Mouse (Mus musculus) embryonic facial prominence, embryonic 14.5 days (tissue): ENCODE results near the gene Gm47996. TPM values are rescaled to one million over a fixed set of nuclear protein-coding genes. Genes with fewer than 3 reads are reported as not detected.
A peak's percentile ranks its signal among the peaks of the same experiment; 100 is the strongest.
"Not testable (repeated sequence)": the region's sequence is repeated elsewhere in the genome, so short reads cannot be mapped to it uniquely, and the experiment has no call there.

Source experiments
- ATAC-seq: fragments of 200-750 bp; cut with Nextera tagmentation; 2 replicates; pipeline ENCODE4 v1.8.0; 2017; ENCODE audit warnings: low read depth, moderate number of reproducible peaks, moderate TSS enrichment
- DNase-seq: peaks from one replicate; pipeline ENCODE4 v3.0.0-alpha.2; 2015; ENCODE audit warnings: low spot score
- H3K27ac ChIP-seq: fragments of 300-500 bp; sonication (generic); replicated peaks from 2 replicates; pipeline ENCODE4 v1.5.1; 2014; ENCODE audit warnings: low read depth, mild to moderate bottlenecking, low read length, moderate library complexity
- H3K27me3 ChIP-seq: fragments of 300-500 bp; sonication (generic); replicated peaks from 2 replicates; pipeline ENCODE4 v1.6.1; 2014; ENCODE audit warnings: low read length; ENCODE audit not compliant: control insufficient read depth, insufficient read depth
- H3K36me3 ChIP-seq: fragments of 300-500 bp; sonication (generic); 2 replicates; pipeline ENCODE4 v1.6.1; 2014; ENCODE audit warnings: low read length, mixed read lengths; ENCODE audit not compliant: control insufficient read depth, insufficient read depth
- H3K4me1 ChIP-seq: fragments of 300-500 bp; sonication (generic); 2 replicates; pipeline ENCODE4 v1.6.1; 2014; ENCODE audit warnings: antibody characterized with exemption, low read length; ENCODE audit not compliant: control insufficient read depth, insufficient read depth
- H3K4me2 ChIP-seq: fragments of 300-500 bp; sonication (generic); 2 replicates; pipeline ENCODE4 v1.6.1; 2014; ENCODE audit warnings: low read depth, mild to moderate bottlenecking, low read length, moderate library complexity, mixed read lengths
- H3K4me3 ChIP-seq: fragments of 300-500 bp; sonication (generic); 2 replicates; pipeline ENCODE4 v1.5.1; 2014; ENCODE audit warnings: low read depth, mild to moderate bottlenecking, low read length
- H3K9ac ChIP-seq: fragments of 300-500 bp; sonication (generic); 2 replicates; pipeline ENCODE4 v1.6.1; 2014; ENCODE audit warnings: low read depth, mild to moderate bottlenecking, low read length, moderate library complexity, mixed read lengths
- H3K9me3 ChIP-seq: fragments of 300-500 bp; sonication (generic); 2 replicates; pipeline ENCODE4 v1.6.1; 2016; ENCODE audit warnings: low read length; ENCODE audit not compliant: control insufficient read depth
- WGBS: fragments of 180-500 bp; shearing (Covaris S2); extraction: QIAGEN DNeasy Blood & Tissue Kit; methylation state at CpG from one replicate; pipeline ENCODE4 v1.1.7; 2014; 5-methylcytosine and 5-hydroxymethylcytosine counted together
- polyA plus RNA-seq: library from polyadenylated mRNA; unstranded; fragments of >200 nt; fragmentation: Nextera tagmentation; extraction: Ambion mirVana; gene quantifications from 2 replicates; pipeline ENCODE4 v1.2.1, GENCODE M21; 2014

The Gm47996 gene
- polyA plus RNA-seq: not detected in 2 replicates

DNA sequence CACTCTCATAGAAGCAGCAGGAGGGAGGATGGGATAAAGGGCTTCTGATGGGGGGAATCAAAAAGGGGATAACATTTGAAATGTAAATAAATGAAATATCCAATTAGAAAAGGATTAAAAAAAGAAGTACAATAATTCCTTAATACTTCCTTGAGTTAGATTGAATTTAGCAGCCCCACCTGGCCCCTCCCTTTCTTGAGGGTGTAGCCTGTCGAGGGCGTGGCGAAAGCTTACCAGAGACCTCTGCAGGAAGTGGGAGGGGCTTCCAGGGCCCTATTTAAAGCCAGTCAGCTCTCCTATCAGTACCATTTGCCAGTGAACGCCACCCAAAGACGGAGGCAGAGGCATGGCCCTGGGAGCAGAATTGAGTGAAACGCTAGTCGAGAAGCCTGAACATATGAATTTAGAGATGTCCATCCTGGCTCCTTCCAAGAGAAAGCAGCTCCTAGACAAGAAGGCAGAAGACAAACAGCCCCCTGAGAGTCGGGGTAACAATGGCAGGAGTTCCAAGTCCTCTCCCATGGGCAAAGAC, at the start of gene Gm47996:
Gm47996 (plus strand) TSS at position 308 of the 532 bp plus-strand sequence.
- not testable (repeated sequence) for ATAC-seq

GRCm38 (mm10) chr1:151166031-151166430, 43.9 kb upstream of the Gm47996 start:
- H3K27ac ChIP-seq: no peak overlapping the region
- no peaks in the 10 kb centered on the region for H3K36me3 ChIP-seq
- H3K4me1 ChIP-seq: no peaks in the 10 kb centered on the region
- ATAC-seq (no peak), DNase-seq (no peak)
- H3K27me3 ChIP-seq: no peaks in the 10 kb centered on the region
- no peak overlapping the region for H3K9ac ChIP-seq
- WGBS: 28% methylated on average over 8 of the region's 8 CpGs
- no peaks in the 10 kb centered on the region for H3K9me3 ChIP-seq
- no peak overlapping the region for H3K4me2 ChIP-seq
- no peak overlapping the region for H3K4me3 ChIP-seq

More for the DNA sequence above, at the start of gene Gm47996:
- not testable (repeated sequence) for DNase-seq, H3K4me1 ChIP-seq, H3K4me3 ChIP-seq, H3K4me2 ChIP-seq, H3K27ac ChIP-seq, H3K9me3 ChIP-seq, H3K27me3 ChIP-seq, H3K9ac ChIP-seq, H3K36me3 ChIP-seq
- 94% methylated on average over 4 of the region's 8 CpGs for WGBS

- no peak overlapping the region for H3K9ac ChIP-seq
- no peaks in the 10 kb centered on the region for H3K27me3 ChIP-seq
- no peak for DNase-seq
- H3K9me3 ChIP-seq: no peaks in the 10 kb centered on the region
- no peak overlapping the region for H3K4me2 ChIP-seq
- no peaks in the 10 kb centered on the region for H3K4me1 ChIP-seq
- no peak for ATAC-seq
- H3K27ac ChIP-seq: no peak overlapping the region
- no peaks in the 10 kb centered on the region for H3K36me3 ChIP-seq
- WGBS: 42% methylated on average over 12 of the region's 12 CpGs
- H3K4me3 ChIP-seq: no peak overlapping the region
These were observed 42.5 kb upstream of the Gm47996 start for GRCm38 (mm10) chr1:151167297-151168047.

DNA sequence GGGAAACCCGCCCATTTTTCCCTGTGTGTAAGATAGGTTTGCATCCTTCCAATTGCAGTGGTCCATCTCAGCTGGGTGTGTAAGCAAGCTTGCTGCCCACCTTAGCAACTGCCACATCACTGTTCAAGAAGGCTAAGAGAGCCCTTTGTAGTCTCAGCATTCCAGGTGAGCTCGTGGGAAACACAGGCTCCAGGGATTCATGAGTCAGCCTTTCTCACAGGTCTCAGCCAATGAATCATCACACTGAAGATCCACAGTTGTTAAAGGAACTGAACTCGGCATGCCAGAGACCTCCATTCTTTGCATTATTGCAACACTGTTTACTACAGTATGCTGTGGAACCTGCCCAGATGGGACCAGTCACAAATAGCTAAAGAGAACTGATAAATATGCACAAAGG, 41.3 kb upstream of the Gm47996 start:
- Histone ChIP-seq H3K27ac (no peak overlapping the region), H3K9ac (no peak overlapping the region), H3K9me3 (no peaks in the 10 kb centered on the region), H3K36me3 (no peaks in the 10 kb centered on the region), H3K27me3 (no peaks in the 10 kb centered on the region), H3K4me3 (no peak overlapping the region), H3K4me1 (no peaks in the 10 kb centered on the region), H3K4me2 (no peak overlapping the region)
- no peak for ATAC-seq
- no peak for DNase-seq
- 69% methylated on average over 3 of the region's 3 CpGs for whole genome bisulfite sequencing

- Histone ChIP-seq H3K4me1 (no peaks in the 10 kb centered on the region), H3K27ac (no peak overlapping the region), H3K27me3 (no peaks in the 10 kb centered on the region), H3K4me3 (no peak overlapping the region), H3K36me3 (no peaks in the 10 kb centered on the region), H3K9ac (no peak overlapping the region), H3K4me2 (no peak overlapping the region), H3K9me3 (no peaks in the 10 kb centered on the region)
- ATAC-seq: no peak
- DNase-seq: no peak
- WGBS: 74% methylated on average over 2 of the region's 2 CpGs
These were observed 38.1 kb upstream of the Gm47996 start for GRCm38 (mm10) chr1:151171572-151172461.

DNA sequence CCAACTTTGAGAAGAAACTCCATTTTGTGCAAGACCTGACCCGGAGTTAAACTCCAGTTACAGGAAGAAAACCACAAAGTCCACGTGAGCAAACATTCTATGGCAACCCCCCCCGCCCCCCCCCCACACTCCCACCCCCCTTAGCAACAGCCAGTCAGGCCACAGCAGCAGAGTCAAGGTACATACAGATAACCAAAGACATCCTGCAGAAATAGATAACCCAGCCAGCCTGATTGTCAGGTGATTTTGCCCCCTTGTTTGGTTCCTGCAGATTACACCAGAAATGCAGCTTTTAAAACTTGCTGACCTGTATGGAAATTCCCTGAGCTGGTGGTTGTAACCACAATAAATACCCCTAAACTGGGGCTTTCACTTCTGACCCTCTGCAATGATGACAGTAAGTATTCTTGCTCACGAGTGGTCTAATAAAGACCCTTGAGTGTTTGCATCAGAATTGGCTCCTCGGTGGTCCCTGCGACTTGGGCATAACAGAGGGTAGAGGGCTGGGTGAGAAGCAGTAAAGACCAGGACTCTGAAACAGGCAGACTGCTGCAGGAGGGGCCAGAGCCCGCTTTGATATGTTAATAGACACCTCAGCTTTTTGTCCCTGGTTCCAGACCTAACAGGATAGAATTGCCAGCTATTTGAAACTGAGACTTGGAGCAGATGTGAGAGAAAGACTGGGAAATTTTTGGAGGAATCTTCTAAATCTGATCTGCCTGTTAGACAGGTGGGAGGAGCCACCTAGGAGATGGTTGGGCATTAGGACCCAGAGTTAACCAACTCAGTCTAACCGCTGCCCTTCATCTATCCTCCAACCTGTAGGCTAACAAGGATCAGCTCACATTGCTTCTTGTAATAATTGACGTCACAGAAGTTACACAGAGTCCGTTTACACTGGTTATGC, 32.6 kb upstream of the Gm47996 start:
- Histone ChIP-seq H3K27ac (no peak overlapping the region), H3K9ac (no peak overlapping the region), H3K4me3 (peak overlapping the region; percentile 7; the same call in 1 of the 2 replicates), H3K9me3 (no peaks in the 10 kb centered on the region), H3K4me1 (no peaks in the 10 kb centered on the region), H3K4me2 (peak overlapping the region; percentile 39), H3K36me3 (no peaks in the 10 kb centered on the region), H3K27me3 (no peaks in the 10 kb centered on the region)
- ATAC-seq (peak; percentile 77; the same call in 1 of the 2 replicates), DNase-seq (peak; percentile 48)
- WGBS: 11% methylated on average over 9 of the region's 10 CpGs

GRCm38 (mm10) chr1:151177937-151178271, 32.0 kb upstream of the Gm47996 start:
- no peaks in the 10 kb centered on the region for H3K36me3 ChIP-seq
- no peaks in the 10 kb centered on the region for H3K9me3 ChIP-seq
- no peaks in the 10 kb centered on the region for H3K4me1 ChIP-seq
- no peak for DNase-seq
- no peak overlapping the region for H3K27ac ChIP-seq
- H3K27me3 ChIP-seq: no peaks in the 10 kb centered on the region
- H3K4me3 ChIP-seq: peak overlapping the region; percentile 7; the same call in 1 of the 2 replicates
- WGBS: 8% methylated on average over 4 of the region's 4 CpGs
- ATAC-seq: no peak
- peak overlapping the region; percentile 39 for H3K4me2 ChIP-seq
- H3K9ac ChIP-seq: no peak overlapping the region

DNA sequence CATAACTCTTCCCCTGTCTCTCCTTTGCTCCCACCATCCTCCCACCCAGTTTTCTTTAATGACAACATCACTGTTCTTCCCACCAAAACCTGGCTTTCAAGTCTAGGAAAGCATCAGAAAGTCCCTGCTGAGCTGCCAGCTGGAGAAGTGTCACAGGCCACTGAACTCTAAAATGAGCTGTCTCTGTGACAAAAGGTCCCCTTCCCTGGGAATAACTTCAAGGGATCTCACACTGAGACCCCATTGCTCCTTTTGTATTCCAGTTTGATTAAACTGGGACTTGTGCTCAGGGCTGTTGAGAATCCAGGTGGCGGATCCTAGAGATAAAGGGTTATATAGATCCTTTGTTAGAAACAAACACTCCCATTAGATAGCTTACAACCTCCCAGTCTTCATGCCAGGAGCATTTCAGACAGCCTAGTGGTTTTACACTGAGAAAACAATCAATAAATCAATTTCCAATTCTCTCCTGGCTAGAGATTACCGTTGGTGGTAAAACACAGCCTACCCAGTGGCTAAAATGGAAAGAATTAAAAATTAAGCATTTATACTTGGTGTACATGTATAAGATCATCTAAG, 31.3 kb upstream of the Gm47996 start:
- no peaks in the 10 kb centered on the region for H3K27me3 ChIP-seq
- no peak overlapping the region for H3K4me2 ChIP-seq
- no peaks in the 10 kb centered on the region for H3K9me3 ChIP-seq
- no peak overlapping the region for H3K27ac ChIP-seq
- H3K9ac ChIP-seq: no peak overlapping the region
- no peak for ATAC-seq
- 65% methylated on average over 2 of the region's 2 CpGs for WGBS
- no peaks in the 10 kb centered on the region for H3K36me3 ChIP-seq
- DNase-seq: no peak
- H3K4me3 ChIP-seq: no peak overlapping the region
- no peaks in the 10 kb centered on the region for H3K4me1 ChIP-seq
